Mouse (Mus musculus) forebrain, postnatal 0 days (tissue): ENCODE results near the gene Plekhb2. TPM values are rescaled to one million over a fixed set of nuclear protein-coding genes. Genes with fewer than 3 reads are reported as not detected.

Experiments used
- ATAC-seq: fragments of 200-750 bp; cut with Nextera tagmentation; 2 replicates; pipeline ENCODE4 v1.8.0; 2017; ENCODE audit warnings: mild to moderate bottlenecking, moderate library complexity
- DNase-seq: peaks from one replicate; pipeline ENCODE4 v3.0.0-alpha.2; 2015
- H3K27ac ChIP-seq: fragments of 300-500 bp; sonication (generic); 2 replicates; pipeline ENCODE4 v1.5.1; 2014; ENCODE audit warnings: low read depth, mild to moderate bottlenecking, antibody characterized with exemption, low read length, moderate library complexity, mixed read lengths
- H3K27me3 ChIP-seq: fragments of 300-500 bp; sonication (generic); 2 replicates; pipeline ENCODE4 v1.6.1; 2014; ENCODE audit warnings: mild to moderate bottlenecking, low read length, mixed read lengths; ENCODE audit not compliant: insufficient read depth
- H3K36me3 ChIP-seq: fragments of 300-500 bp; sonication (generic); 2 replicates; pipeline ENCODE4 v1.6.1; 2014; ENCODE audit warnings: mild to moderate bottlenecking, moderate library complexity; ENCODE audit not compliant: insufficient read depth
- H3K4me1 ChIP-seq: fragments of 300-500 bp; sonication (generic); 2 replicates; pipeline ENCODE4 v1.6.1; 2014; ENCODE audit warnings: antibody characterized with exemption; ENCODE audit not compliant: insufficient read depth
- H3K4me2 ChIP-seq: fragments of 300-500 bp; sonication (generic); 2 replicates; pipeline ENCODE4 v1.6.1; 2014; ENCODE audit warnings: low read depth, mild to moderate bottlenecking, moderate library complexity
- H3K4me3 ChIP-seq: fragments of 300-500 bp; sonication (generic); 2 replicates; pipeline ENCODE4 v1.5.1; 2014; ENCODE audit warnings: low read depth, low read length, mixed read lengths
- H3K9ac ChIP-seq: fragments of 300-500 bp; sonication (generic); 2 replicates; pipeline ENCODE4 v1.6.1; 2014; ENCODE audit warnings: mild to moderate bottlenecking
- H3K9me3 ChIP-seq: fragments of 300-500 bp; sonication (generic); 2 replicates; pipeline ENCODE4 v1.6.1; 2016; ENCODE audit warnings: low read length
- CTCF ChIP-seq: sonication (generic); IDR thresholded peaks from 2 replicates; pipeline ENCODE4 v1.5.1; 2016; ENCODE audit warnings: antibody characterized with exemption, control low read depth, low read depth
- WGBS: fragments of 180-500 bp; shearing (Covaris S2); extraction: QIAGEN DNeasy Blood & Tissue Kit; methylation state at CpG from one replicate; pipeline ENCODE4 v1.1.7; 2014; 5-methylcytosine and 5-hydroxymethylcytosine counted together
- polyA plus RNA-seq: library from polyadenylated mRNA; unstranded; fragments of >200 nt; fragmentation: Nextera tagmentation; extraction: Ambion mirVana; gene quantifications from 2 replicates; pipeline ENCODE4 v1.2.1, GENCODE M21; 2015
- total RNA-seq: library from RNA; depleted of rRNA; stranded (reverse); fragments of >200 nt; gene quantifications from 2 replicates; pipeline ENCODE4 v1.2.3, GENCODE M21; 2014; rRNA removed

Gene Plekhb2
- total RNA-seq (74.1 and 80.5 TPM in 2 replicates), polyA plus RNA-seq (72.6 and 86.1 TPM in 2 replicates)

DNA sequence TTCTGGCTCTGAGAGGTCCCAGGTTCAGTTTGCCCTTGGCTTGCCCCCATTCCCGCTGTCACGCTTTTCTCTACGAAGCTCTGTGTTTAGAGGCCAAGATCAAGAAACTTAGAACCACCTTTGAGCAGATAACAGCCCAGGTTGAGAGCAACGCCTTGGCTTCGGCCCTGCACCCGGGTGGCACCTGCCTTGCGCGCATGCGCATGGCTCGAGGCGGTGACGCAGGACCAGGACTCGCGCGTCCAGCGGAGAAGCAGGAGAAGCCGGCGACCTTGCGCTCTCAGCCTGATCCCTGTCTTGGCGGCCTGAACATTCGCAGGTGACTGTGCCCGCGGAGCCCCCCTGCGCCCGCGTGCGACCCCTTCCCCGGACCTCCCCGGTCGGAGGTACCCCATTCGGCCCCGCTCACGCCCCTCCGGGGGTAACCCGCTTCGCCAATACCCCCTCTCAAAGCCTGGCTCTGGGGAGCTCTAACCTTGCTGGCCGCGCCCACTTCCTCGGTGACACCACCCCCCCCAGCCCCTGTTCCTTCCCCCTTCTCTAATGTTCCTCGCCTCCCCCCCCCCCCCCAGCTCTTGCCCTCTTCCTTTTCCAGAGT, at the start of gene Plekhb2:
TSS of gene Plekhb2 (plus strand) at position 232 of the 598 bp plus-strand sequence.
- DNase-seq (peak; percentile 91), ATAC-seq (peak; percentile 87)
- Histone ChIP-seq H3K36me3 (no peaks in the 10 kb centered on the region), H3K4me2 (peak within 1 kb of the TSS; percentile 66), H3K4me3 (peak within 1 kb of the TSS; percentile 79), H3K9ac (peak within 1 kb of the TSS; percentile 95), H3K4me1 (peaks cover 15% of the 10 kb centered on the region), H3K27me3 (no peaks in the 10 kb centered on the region), H3K9me3 (no peaks in the 10 kb centered on the region), H3K27ac (peak within 1 kb of the TSS; percentile 80)
- no peak for TF ChIP-seq CTCF
- under 1% methylated on average over 38 of the region's 40 CpGs for WGBS

DNA sequence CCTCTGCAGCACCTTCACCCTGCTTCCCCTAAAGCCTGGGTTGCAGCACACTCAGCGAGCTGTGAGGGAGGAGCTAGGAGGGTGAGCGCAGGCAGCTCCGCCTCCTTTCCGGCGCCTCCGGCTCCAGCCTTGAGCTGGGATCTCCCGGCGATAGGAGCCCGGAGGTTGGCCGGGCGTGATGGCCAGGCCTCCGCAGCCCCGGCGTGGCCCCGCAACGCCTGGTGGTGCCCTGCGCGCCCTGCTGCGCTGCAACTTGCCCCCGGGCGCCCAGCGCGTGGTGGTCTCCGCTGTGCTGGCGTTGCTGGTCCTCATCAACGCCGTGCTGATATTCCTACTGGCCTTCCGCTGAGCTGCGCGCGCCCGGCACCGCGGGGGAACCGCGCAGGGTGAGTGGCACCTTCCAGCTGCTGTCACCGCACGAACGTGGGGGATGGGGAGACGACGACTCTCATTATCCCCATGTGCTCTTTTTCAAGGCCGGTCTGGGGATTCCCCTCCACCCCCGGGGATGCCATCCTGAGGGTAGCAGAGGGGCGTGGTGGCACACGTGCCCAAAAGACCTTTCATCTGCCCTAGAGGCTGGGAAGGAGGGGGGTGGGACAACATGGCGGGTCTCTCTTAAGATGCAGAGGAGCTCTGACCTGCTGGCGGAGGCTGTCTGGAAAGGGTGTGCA, 48.0 kb upstream of the Plekhb2 start:
- peak; percentile 91 for ATAC-seq

DNA sequence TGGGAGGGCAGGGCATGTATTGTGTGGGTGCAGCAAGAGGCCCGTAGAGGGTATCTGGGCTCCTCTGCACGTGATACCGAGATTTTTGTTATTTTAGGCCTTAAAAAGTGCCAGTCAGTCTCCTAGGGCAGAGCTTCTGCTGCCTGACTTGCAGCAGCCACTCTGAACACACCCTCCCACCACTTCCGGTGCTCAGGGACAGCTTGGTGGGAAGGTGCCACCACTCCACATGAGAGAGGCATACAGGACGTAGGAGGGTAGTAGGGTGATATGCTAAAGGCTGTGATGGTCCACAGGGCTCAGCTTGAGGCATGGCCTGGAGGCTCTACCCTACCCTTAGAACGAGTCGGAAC, 47.5 kb upstream of the Plekhb2 start:
- peak overlapping the region; percentile 71 for H3K9ac ChIP-seq
- WGBS: 34% methylated on average over 7 of the region's 7 CpGs
- H3K27me3 ChIP-seq: no peaks in the 10 kb centered on the region
- DNase-seq: peak; percentile 51
- peak overlapping the region; percentile 78 for H3K4me3 ChIP-seq
- TF ChIP-seq CTCF: no peak
- H3K27ac ChIP-seq: peak overlapping the region; percentile 83; the same call in 1 of the 2 replicates
- peaks cover 9% of the 10 kb centered on the region for H3K36me3 ChIP-seq
- peak overlapping the region; percentile 82 for H3K4me2 ChIP-seq
- no peaks in the 10 kb centered on the region for H3K9me3 ChIP-seq
- peak; percentile 44; the same call in 1 of the 2 replicates for ATAC-seq
- peaks cover 15% of the 10 kb centered on the region; the same call in 1 of the 2 replicates for H3K4me1 ChIP-seq

More for the DNA sequence above, 48.0 kb upstream of the Plekhb2 start:
- WGBS: 1% methylated on average over 47 of the region's 47 CpGs
- Histone ChIP-seq H3K36me3 (peaks cover 4% of the 10 kb centered on the region; the same call in 1 of the 2 replicates), H3K9ac (peak overlapping the region; percentile 71), H3K4me1 (peaks cover 15% of the 10 kb centered on the region; the same call in 1 of the 2 replicates), H3K27ac (peak overlapping the region; percentile 83), H3K9me3 (no peaks in the 10 kb centered on the region), H3K27me3 (no peaks in the 10 kb centered on the region), H3K4me2 (peak overlapping the region; percentile 82), H3K4me3 (peak overlapping the region; percentile 78)
- peak; percentile 78 for DNase-seq
- no peak for TF ChIP-seq CTCF

DNA sequence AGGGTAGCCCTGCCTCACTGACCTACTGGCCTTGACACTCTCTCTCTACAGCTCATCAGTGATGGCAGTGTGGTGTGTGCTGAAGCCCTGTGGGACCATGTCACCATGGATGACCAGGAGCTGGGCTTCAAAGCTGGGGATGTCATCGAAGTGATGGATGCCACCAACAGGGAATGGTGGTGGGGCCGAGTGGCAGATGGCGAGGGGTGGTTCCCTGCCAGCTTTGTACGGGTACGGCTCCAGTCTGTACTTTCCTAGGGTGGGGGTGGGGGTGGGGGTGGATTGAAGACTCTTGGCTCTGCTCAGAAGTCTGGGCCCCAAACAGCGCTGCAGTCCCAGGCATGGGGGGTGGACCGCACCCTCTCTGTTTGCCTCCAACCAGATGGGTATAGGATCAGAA, 44.9 kb upstream of the Plekhb2 start:
- Histone ChIP-seq H3K4me2 (no peak overlapping the region), H3K9ac (no peak overlapping the region), H3K27ac (no peak overlapping the region), H3K27me3 (no peaks in the 10 kb centered on the region), H3K4me3 (no peak overlapping the region), H3K9me3 (no peaks in the 10 kb centered on the region), H3K36me3 (peaks cover 33% of the 10 kb centered on the region), H3K4me1 (peaks cover 15% of the 10 kb centered on the region; the same call in 1 of the 2 replicates)
- 66% methylated on average over 7 of the region's 7 CpGs for WGBS
- ATAC-seq (no peak), DNase-seq (no peak)
- TF ChIP-seq CTCF: no peak

DNA sequence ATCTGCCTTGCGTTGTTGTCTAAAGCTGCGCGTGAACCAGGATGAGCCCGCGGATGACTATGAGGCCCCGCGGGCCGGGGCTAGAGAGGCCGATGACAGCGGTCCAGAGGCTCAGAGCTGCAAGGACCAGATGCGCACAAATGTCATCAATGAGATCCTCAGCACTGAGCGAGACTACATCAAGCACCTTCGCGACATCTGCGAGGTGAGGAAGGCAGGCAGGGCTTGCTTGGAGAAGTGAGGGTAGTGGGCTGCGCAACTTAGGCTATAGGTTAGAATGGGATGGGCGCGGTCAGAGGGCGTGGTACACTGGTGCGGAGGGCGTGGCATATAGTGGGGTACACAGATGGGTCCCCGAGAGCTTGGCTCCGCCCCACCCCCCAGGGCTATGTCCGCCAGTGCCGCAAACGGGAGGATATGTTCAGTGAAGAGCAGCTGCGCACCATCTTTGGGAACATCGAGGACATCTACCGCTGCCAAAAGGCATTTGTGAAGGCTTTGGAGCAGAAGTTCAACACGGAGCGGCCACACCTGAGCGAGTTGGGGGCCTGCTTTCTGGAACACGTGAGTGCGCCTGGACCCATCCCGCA, 43.8 kb upstream of the Plekhb2 start:
- Histone ChIP-seq H3K27me3 (no peaks in the 10 kb centered on the region), H3K9ac (no peak overlapping the region), H3K36me3 (peaks cover 44% of the 10 kb centered on the region), H3K4me1 (peaks cover 15% of the 10 kb centered on the region; the same call in 1 of the 2 replicates), H3K27ac (no peak overlapping the region), H3K4me2 (no peak overlapping the region), H3K4me3 (no peak overlapping the region), H3K9me3 (no peaks in the 10 kb centered on the region)
- WGBS: 31% methylated on average over 35 of the region's 35 CpGs
- ATAC-seq: no peak
- TF ChIP-seq CTCF: no peak
- DNase-seq: no peak

DNA sequence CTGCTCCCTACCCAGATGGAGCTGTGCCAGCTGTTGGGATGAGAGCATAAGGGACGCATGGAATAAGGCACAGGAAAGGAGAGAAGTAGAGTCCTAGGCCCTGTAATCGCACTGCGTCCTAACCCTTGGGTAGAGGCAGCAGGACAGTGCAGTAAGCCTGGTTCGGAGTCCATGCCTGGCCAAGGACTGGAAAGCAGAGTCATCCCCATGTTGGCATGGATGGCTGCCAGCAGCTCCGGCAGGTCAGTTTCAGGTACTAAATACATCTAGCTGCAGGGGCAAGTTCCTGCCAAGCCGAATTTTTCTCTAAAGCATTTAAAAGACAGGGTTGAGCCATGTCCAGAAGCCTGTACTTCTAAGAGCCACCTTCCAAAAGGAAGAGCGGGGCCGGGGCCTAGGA, 41.3 kb upstream of the Plekhb2 start:
- Histone ChIP-seq H3K4me1 (0 out of 2 replicates have a peak, but pooled peaks cover 2% of the 10 kb centered on the region), H3K27ac (no peak overlapping the region), H3K36me3 (peaks cover 63% of the 10 kb centered on the region), H3K9ac (no peak overlapping the region), H3K27me3 (no peaks in the 10 kb centered on the region), H3K9me3 (no peaks in the 10 kb centered on the region), H3K4me2 (no peak overlapping the region), H3K4me3 (no peak overlapping the region)
- 81% methylated on average over 8 of the region's 8 CpGs for WGBS
- ATAC-seq (no peak), DNase-seq (no peak)
- no peak for TF ChIP-seq CTCF

DNA sequence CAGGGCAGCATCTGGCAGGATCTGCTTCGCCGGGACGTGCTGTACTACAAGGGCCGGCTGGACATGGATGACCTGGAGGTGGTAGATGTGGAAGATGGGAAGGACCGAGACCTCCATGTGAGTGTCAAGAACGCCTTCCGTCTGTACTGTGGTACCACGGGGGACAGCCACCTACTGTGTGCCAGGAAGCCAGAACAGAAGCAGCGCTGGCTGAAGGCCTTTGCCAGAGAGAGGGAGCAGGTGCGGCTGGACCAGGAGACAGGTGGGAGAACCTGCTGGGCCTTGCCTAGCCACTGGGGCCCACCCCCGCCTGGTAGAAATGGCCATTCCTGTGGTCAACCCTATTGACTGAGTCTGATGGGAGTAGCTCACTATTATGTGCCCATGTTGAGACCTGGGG, 39.5 kb upstream of the Plekhb2 start:
- ATAC-seq (no peak), DNase-seq (no peak)
- no peak overlapping the region for H3K27ac ChIP-seq
- TF ChIP-seq CTCF: no peak
- no peak overlapping the region for H3K4me3 ChIP-seq
- no peaks in the 10 kb centered on the region for H3K4me1 ChIP-seq
- no peak overlapping the region for H3K9ac ChIP-seq
- H3K36me3 ChIP-seq: peaks cover 68% of the 10 kb centered on the region
- no peak overlapping the region for H3K4me2 ChIP-seq
- H3K27me3 ChIP-seq: no peaks in the 10 kb centered on the region
- 88% methylated on average over 11 of the region's 11 CpGs for WGBS
- no peaks in the 10 kb centered on the region for H3K9me3 ChIP-seq
